Mouse (Mus musculus) layer of hippocampus, adult 9-10 months (tissue): ENCODE results near the gene Agap1.

Experiments used
- DNase-seq: peaks from one replicate; pipeline ENCODE4 v3.0.0; 2022; ENCODE audit warnings: low spot score

Agap1 gene

DNA sequence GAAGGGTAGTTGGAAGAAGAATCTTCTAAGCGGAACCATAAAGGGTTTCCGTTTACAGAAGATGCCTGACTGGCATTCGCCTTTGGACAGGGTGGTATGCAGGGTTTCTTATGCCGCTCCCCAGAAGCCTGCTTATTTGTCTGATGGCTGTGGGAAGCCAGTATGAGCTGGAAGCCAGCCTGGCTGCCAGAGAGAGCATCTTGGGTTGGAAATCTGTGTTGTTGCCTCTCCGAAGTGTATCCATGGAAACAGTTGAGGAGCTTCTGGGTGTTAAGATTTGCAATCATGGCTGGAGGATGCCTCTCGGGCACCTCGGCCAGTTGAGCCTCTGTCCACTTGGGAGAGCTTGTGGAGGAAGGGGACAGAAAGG is 395.2 kb downstream of the Agap1 start:
- DNase-seq, result peak; percentile 53

DNA sequence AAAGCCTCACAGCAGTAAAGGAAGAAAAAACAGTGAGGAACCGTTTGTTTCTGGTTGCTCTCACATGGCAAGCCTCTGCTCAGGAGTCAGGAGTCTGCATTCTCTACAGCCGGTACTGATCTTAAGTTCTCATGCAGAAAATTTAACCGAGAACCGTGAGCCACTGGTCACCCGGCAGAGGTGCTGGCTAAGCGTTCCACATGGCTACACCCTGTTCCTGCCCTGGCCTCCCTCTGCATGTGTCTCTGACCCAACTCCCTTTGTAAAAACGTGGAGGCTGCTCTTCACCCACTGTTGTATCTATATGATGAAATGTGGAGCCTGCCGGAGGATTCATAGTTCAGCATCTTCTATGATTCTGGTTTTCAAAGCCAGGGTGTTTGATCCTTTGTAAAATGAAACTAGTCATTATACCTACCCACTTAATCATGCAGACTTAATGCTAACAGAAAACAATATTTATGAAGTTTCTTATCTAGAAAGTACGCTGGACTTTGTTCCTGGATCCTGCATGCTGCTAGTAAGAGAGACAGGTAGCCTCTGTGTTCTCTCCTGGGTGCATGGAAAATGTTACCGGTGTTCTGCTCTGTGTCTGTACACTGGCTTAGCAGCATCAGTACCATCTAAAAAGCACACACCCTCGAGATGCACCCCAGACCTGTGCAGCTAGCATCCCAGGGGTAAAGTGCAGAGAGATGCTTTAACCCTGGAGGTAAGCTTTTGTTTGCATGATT is 396.2 kb downstream of the Agap1 start:
- DNase-seq, result no peak

DNA sequence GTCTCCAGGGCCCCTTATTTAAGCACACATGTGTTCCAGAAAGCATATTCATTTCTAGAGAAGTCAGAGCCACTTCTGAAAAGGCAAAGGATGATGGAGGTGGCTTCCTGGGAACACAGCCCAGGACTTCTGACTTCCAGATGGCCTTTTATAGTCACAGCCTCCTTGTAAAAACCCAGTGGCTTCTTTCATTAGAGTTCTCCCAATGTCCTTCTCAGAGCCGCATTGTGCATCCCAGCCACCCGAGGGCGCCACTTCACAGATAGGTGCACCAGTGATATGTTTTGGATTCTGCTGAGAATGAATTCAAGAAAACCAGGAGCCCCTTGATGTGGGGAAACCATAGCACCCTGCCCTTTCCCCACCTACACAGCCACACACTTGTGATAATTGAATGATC is 404.6 kb downstream of the Agap1 start:
- DNase-seq, result no peak

DNA sequence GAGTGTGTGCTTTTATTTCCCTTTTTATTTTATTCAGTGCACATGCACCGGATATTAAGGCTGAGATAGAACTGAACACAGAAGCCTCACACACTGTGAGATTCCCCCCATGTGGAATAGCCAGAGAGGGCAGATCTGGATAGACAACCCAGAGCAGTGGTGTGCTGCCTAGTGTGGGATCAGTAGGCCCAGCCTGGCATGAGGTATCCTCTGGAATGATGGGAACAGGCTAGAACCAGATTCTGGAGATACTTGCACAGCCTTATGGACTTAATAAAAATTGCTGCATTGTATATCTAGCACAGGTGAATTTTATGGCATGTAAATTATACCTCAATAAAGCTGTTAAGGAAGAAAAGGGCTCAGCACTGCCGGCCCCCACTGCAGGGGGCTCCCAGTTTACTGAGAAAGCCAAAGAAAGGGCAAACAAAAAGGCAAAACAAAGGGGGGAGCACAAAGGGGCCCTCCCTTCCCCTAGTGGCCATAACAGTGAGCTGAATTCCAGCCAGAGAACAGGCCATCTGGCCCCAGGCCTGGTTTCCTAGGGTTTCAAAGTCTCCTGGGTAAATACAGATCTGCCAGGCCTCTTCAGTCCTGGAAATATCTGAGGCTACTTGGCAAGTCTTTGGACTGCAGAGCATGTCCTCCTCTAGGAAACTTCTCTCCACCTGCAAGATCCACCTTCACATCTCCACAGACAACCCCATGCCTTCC is 405.6 kb downstream of the Agap1 start:
- no peak for DNase-seq

DNA sequence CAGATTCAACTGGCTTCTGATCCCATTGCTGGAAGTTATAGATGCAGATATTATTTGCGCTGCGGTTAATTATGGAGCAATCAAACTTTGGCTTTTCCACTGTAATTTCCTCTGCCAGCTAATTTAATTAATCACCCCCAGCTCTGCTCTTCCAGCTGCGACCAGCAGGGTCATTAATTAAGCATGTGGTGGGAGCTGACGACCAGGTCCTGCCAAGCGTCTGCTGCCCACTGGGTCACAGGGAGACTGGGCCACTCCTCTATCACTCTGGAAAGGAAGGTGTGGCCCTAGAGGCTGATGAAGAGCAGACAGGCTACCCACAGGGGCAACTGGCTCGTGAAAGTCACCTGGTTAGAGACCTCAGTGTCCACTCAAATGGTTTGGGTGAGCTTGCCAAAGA is 411.2 kb downstream of the Agap1 start:
- no peak for DNase-seq

DNA sequence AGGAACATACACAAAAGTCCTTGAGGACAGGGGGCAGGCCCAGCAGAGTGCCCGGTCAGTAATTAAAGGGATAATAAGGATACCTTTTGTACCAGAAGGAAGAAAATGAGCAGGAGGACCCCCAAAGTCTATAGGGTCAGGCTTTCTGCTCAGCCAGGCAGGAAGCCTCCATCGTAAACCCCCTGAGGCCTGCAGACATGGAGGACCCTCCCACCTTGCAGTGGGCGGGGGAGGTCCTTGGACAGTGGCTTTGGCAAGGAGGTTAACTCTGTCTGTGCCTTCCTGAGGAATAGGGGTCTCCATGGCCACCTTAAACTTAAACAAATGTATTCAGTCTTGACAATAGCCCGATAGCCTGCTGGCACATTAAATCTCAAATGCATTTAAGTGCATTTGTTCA is 413.2 kb downstream of the Agap1 start:
- DNase-seq, result no peak

DNA sequence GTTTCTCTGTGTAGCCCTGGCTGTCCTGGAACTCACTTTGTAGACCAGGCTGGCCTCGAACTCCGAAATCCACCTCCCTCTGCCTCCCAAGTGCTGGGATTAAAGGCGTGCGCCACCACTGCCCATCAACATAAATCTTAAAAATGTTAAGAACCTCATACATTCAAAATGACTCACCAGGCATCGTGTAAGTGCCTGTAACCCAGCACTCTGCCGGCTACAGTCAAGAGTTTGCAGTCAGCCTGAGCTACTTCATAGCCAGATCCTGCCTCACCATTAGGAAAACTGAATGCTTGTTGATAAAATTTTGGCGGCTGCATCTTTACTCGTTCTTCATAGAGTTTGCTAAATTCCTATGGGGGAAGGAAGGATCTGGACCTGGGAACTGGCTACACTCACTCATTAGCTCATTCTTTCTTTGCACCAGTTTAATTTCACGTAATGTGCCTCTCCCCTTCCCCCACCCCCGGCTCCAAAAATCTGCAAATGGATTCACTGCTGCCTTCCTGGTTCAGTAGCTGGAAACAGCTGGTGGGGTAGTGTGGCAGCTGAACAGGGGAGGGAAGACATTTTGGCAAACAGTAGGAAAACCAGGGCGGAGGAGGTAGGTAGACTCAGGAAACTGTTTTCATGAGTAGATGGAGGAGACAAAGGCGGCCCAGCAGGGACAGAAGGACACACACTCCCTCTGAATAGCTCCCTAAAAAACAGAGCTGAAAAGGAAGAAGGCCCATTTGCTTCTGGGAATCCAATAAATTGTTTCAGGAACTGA is 415.7 kb downstream of the Agap1 start:
- DNase-seq, result no peak

DNA sequence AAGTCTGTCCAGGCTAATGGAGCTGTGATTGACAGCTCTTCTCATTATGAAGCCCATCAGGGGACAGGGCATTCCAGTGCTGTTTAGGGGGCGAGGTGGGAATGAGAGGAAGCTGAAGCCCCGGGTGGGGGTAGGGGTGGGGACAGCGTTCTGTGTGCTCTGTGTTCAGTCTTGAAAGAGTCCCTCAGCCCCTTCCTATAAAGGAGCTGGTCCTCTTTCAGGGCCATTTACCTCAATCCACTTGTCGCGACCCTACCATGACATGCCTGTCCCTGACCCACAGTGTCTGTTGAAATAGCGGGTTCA is 416.3 kb downstream of the Agap1 start:
- DNase-seq, result no peak

DNA sequence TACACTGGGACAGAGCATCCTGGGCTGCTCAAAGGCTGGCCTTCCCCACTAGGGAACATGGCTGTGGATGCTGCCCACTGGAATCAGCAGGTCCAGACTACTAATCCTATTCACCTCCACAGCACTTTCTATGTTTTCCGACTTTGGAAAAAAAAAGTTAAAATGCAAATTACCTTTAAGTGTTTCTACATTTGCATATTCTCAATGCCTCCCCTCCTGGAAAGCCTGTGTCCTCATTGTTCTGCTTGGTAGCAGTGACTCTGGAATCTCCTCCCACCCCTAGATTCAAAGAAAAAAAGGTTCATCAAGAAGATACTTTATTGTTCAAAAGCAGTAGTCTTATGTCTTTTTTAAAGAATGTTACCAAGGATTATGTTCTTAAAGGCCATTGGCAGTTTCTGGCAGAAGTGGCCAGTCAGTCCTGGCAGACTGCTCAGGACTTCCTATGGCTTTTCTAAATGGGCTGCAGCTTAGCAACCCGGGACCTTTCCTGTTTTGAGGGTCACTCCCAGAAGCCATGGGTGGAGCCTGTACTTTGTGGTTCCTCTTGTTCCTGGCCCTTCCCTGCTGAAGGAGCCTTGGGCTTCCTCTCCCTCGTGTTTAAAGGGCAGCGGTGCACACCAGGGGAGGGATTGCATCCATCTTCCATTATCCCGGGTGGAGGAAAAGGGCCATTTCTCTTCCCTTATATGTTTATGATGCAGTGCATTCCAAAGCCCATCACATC is 421.9 kb downstream of the Agap1 start:
- no peak for DNase-seq

DNA sequence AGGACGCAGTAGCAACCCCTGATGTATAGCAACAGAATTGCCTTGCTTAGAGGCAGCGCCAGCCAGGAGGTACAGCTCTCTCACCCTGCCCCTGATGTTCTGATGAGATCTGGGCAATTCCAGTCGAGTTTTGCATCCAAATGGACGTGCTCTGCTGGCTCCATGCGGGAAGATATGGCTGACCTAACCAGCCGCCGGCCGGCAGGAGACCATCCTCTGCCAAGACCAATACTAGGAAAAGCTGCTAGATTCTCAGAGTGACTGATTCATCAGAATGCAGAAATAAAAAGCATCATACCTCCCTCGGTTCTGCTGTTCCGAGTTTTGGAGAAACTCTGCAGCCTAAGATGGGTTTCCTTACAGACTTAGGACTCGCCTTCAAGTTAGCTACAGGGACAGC is 423.9 kb downstream of the Agap1 start:
- no peak for DNase-seq

DNA sequence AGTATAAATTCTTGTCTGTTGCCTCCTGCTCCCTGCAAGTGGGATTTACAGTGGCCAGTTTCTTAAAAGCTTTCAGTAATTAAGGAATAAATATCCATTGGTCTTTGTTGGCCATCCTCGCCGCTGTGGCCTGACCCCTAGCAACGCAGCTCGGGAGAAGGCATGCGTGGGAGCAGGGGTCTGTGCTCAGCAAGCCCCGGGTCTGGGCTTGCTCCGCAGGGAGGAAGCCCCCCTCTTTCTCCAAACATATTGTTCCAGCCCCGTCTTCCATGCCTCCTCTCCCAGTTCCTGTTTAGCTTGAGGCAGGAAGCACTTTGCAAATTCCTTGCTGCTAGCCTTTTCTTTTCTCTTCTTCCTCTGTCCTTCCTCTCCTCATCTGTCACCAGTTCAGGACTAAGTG is 425.6 kb downstream of the Agap1 start:
- no peak for DNase-seq

DNA sequence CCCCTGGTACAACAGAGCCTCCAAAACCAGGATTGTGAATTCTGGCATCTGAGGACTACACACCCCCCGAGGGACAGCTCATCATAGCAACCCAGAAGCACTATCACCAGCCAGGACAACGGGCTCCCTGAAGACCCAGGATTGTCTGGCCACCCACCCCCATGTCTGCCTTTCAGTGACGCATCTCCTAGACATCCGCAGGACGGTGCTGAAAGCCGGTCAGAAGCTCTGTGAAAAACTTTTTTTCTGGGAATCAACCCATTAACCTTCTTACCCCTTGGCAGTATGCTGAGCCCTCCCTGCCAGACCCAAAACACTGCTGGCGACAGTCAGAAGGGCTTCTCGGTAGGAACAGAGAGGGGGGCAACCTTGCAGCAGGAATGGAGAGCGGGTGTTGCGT is 426.2 kb downstream of the Agap1 start:
- no peak for DNase-seq

DNA sequence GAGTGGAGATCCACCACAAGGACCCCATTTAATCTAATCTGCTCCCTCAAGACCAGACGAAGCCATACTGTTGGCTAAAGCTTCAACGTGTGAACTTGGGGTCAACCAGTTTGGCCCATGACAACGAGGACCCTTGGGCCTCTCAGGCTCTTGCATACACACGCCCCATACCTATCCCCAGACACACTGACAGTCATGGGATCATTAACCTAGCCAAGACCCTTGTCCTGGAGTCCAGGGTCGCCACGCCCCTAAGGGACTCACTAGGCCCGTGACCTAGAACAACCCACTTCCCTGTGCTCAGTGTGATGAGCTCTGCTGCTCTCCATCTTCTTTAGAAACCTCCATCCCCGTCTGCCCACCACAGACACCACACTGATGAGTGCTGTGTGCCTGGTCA is 429.7 kb downstream of the Agap1 start:
- no peak for DNase-seq

DNA sequence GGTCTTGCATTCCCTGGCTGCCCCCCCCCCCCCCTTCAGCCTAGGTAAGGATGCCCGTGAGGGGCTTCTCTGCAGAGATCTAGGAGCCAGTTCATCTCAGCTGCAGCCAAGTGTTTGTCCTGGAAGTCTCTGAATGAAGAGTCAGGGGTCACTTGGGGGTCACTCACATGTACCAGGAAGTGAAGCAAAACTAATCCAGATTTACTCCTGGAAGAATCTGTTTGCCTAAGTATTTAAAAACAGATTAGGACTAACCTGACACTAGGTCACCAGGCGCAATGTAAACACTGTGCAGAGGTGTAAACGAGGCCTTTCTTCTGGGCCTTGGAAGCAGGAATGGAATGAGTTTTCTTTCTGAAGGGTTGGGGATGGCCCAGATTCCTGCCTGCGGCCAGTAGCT is 431.1 kb downstream of the Agap1 start:
- DNase-seq, result no peak

DNA sequence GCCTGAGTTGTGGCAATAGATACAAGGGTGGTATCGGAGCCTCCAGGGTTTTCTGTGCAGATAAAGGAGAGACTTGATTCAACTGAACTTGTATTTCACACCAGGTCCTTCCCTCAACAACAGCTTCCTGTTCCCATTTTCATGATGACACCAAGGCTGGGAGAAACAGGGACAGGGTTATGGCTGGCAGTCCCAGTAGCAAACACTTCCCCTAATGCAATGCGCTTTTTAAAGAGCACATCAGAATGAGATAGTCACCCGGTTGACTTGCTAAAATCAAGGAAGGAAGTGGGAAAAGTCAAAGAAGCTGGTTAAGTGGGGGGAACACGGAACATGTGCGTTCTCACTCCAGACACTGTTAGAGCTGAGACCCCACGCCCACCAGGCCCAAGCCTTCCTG is 436.8 kb downstream of the Agap1 start:
- DNase-seq, result no peak

DNA sequence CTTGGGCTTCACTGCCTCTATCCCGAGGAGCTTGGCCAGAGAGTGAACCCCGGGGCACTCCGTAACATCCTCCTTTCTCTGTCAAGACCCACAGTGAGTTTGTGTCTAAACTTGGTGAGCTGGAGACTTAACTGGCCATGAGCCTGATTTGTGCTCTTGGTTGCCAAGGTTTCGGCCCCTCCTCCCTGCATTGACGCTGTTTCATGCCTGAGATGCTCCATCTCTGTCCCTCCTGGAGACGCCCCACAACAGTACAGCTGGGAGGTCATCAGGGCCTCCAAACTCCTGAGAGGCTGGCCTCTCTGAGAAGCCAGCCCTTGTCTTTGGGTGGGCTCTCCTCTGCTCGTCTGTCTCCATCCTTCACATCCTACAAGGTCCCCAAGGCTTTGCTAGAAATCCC is 437.7 kb downstream of the Agap1 start:
- no peak for DNase-seq

DNA sequence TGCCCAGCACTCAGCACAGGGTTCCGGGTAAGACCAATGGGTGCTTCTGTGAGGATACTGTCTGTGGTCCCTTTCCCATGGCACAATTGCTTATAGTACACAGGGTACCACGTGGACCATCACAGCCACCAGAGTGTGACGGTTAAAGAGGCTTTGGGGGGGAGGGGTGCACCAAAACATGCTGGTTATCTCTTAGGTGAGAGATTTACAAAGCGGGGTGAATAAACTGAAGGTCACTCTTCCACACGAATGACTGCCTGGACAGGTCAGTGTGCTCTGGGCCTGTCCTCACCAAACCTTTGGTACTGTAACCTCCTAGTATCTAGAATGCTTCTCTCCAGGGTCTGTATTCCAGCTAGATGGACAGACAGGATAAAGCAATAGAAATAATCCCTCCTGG is 441.2 kb downstream of the Agap1 start:
- no peak for DNase-seq

DNA sequence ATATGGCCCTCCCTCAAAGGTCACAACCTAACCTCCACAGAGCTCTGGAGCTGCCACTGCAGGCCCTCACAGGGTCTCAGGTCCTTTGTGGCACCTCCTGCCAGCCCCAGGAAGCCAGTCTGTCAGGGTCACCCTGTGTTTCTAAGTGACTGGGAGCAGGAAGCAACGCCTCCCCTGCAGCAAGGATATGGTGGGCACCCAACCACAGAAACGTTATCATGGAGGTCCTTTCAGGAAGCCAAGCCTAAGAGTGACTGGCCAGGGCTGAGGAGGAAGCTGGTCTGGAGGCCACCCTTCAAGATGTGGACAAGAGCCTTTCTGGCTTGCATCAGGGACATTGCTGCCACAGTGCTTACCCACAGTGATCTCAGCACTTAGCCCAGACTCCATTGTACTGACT is 444.4 kb downstream of the Agap1 start:
- no peak for DNase-seq

DNA sequence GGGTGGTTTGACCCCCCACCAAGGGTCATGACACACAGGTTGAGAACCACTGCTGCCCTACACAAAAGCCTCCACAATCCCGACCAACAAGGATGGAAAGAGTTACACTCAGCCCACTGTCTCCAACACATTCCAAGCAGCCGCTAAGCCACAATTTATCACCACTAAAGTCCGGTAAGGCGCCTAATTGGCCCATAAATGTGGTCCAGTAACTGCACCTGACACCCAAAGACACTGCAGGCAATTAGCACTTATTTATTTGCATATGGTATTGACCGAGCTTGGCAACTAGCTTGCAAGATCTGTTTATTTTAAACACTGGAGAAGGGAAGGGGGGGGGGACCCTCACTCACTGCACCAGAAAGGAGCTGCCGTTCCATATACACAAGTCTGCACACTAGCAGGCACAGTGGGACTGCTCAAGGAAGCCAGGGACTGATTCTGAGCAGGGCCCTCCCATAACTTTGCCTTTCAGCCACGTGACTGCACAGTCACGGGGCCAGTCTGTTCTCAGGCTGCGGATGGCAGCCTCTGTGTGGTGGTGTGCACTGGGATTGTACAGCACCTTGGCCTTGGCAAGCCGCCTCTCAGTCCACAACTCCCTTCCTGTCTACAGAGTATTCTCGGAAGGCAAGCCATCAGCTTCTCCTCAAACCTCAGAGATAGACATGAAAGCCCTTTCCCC is 445.3 kb downstream of the Agap1 start:
- no peak for DNase-seq

DNA sequence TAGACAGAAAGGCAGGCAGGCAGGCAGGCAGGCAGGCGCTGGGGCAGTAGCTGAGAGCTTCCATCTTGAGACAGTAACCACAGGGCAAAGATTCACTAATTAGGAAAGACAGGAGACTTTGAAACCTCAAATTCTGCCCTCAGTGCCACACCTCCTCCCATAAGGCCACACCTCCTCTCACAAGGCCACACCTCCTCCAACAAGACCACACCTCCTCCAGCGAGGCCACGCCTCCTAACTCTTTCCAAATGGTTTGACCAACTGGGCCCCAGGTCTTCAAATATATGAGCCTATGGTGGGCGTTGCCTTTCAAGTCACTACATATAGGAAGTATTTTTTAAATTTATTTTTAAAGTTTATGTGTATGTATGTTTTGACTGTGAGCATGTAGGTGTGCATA is 446.8 kb downstream of the Agap1 start:
- DNase-seq, result no peak

DNA sequence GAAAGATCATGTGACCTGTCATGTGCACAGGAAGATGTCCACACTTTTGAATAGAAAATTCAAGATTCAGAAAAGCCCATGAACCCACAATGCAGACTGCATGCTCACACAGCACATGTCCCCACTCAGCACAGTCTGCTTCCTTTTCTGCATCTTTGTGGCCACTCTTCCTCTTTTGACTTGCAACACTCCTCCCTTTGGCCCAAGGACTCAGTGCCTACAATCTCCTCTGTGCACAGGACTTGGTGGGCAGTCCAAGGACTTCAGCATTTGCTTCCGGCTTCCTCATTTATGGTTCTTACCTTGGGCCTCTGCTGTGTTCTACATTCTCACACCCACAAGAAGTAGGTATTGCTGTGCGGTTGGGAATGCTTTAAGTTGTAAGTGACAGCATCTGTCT is 447.6 kb downstream of the Agap1 start:
- DNase-seq, result no peak

DNA sequence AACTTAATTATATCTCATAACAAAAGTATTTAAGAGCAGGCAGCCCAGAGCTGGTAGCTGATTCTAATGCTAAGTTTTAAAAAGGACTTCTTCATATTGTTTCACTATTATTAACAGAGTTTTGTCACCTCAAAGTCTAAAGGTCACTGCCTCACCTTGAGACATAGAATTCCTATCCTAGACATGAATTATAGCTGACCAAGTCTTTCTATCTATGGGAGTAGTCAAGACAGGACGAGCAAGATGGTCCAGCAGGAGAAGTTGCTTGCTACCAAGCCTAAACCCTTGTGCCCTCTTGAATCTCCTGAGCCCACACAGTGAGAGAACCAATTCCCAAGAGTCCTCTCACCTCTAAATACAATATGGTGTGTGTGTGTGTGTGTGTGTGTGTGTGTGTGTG is 448.0 kb downstream of the Agap1 start:
- no peak for DNase-seq
